Mouse (Mus musculus): Measurements from ENCODE around the gene Psmb3.

Gene Psmb3

GRCm38 (mm10) chr11:97753277-97753676, 50.1 kb downstream of the Psmb3 start:
- in situ Hi-C loops (cut with MboI): no loop called here

GRCm38 (mm10) chr11:97758125-97758524, 54.9 kb downstream of the Psmb3 start:
- in situ Hi-C loops (cut with MboI): no loop called here

- in situ Hi-C loops (cut with MboI): no loop called here
These were observed 55.7 kb downstream of the Psmb3 start for GRCm38 (mm10) chr11:97758942-97759341.

- in situ Hi-C loops (cut with MboI): no loop called here
These were observed 58.4 kb downstream of the Psmb3 start for GRCm38 (mm10) chr11:97761638-97762037.
